Mouse (Mus musculus) spleen, adult 2 months (tissue): ENCODE measurements around the gene Rab40c.

Experiments
- CTCF ChIP-seq: fragments of 200-500 bp; IDR thresholded peaks from 2 replicates; pipeline ENCODE4 v1.5.1; 2011; ENCODE audit warnings: mild to moderate bottlenecking, inconsistent platforms; ENCODE audit not compliant: insufficient read depth, insufficient read length, insufficient replicate concordance; ENCODE audit errors: extremely low read depth
- POLR2A ChIP-seq: fragments of 200-500 bp; IDR thresholded peaks from 2 replicates; pipeline ENCODE4 v1.6.1; 2011; ENCODE audit warnings: low read depth, low read length, inconsistent platforms

GRCm38 (mm10) chr17:25885636-25886035, 33.9 kb downstream of the Rab40c start:
- TF ChIP-seq CTCF, result peak; percentile 26; the same call in 1 of the 2 replicates
- no peak for TF ChIP-seq POLR2A
